Mouse (Mus musculus): Measurements from ENCODE around the gene Htatip2.
A peak's percentile ranks its signal among the peaks of the same experiment; 100 is the strongest.

Htatip2 gene

DNA sequence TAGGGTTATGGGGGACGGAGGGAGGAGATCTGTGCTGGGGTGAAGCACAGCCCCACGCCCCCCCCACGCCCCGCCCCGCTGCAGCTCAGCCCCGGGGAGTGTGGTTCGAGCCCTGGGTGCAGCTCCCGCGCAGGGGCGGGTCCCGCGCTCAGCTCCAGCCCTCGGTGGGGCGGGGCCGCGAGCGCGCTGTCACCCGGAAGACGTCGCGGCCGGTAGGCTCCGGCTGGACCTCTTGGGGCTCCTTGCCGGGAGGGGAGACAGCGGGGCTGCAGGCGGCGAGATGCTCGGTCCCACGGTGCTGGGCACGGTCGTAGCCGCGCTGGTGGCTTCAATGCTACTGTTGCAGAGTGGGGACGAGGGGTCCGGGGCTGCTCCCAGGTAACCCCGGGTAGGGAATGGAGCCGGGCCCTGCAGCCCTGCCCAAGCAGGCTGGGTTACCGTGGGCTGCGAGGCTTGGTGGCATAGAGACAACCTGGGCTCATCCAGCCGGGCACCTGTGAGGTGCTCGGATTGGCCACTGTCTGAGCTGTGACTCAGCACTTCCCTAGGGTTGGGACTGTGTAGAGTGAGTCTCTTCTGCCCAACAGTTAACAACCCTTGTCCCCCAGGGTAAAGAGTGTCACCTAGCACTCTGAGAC is at the start of gene Htatip2:
Gene Htatip2, plus strand, starts transcription at position 182 of the 638 bp plus-strand sequence.
- DNase-seq, result peak; percentile 97

DNA sequence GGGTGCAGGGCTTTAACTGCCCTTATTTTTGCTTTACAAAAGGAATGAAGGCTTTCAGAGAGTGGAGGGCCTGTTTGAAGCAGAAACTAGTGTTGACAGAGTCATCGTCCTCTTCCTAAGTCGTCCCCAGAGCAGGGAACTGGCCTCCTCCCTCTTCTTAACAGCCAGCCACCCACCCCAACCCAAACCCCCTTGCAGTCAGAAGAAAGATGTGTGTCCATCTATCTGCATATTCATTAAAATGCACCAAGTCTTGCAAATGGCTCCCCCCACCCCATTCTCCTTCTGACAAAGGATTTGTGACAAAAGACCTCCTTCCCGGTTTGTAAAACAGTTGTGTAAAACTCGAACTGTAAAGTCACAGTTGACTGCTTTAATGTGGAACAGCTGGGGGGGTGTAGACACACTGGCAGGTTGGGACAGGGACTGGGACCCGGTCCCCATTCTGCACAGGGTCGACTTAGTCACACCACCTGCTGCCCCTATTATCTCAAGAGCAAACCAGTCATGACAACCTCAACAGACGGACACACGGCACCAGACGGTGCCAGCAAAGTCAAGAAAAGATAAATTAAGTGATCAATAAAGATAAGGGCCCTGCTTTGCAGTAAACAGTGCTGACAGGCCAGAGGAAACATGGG is 49.4 kb upstream of the Htatip2 start:
- DNase-seq, result no peak

DNA sequence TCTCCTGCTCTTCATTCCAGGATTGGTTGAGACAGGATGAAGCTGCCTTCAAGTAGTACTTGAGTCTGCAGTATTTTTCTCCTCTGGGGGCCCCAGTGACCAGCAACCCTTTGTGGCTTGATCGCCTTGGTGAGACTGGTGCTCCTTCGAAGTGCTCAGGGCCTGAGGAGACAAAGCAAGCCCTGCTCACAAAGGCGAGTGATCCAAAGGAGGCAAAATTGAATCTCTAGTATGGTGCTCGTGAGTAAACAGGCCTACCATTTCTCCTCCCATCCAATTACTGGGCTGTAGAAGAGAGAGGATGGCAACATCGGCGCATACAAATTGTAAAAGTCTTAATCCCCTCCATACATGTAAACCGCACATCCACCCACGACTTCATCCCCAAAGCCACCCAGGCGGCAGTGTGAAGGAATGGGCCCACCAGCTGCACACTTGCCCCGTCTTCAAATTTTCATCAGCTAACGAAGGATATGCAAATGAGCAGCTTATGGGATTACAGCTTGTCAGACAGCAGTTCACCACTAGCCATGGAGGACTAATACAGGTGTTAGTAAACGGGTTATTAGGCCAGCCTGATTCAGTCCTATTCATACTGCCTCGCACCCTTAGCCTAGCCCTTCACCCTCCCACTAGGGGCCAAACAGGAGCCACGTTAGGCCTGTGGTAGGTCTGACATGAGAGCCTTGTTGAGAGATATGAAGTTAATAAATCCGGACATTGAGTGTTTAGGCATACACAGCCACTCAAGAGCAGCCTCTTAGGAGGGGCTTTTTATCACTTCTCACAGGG is 40.8 kb upstream of the Htatip2 start:
- DNase-seq, result no peak

DNA sequence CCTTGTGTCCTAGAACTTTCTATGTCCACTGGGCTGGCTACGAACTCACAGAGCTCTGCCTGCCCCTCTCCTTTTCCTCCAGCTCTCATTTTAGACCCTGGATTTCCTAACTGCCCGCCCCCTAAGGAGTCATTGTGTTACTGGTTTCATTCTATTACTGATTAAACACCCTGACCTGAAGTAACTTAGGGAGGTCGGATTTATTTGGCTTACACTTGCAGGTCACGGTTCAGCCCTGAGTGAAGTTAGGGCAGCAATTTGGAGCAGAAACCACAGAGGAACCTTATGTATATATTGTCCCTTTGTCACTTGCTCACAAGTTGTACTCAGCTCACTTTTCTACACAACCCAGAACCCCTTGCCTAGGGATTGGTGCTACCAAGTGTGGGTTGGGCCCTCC is 24.6 kb upstream of the Htatip2 start:
- DNase-seq, result peak; percentile 33

DNA sequence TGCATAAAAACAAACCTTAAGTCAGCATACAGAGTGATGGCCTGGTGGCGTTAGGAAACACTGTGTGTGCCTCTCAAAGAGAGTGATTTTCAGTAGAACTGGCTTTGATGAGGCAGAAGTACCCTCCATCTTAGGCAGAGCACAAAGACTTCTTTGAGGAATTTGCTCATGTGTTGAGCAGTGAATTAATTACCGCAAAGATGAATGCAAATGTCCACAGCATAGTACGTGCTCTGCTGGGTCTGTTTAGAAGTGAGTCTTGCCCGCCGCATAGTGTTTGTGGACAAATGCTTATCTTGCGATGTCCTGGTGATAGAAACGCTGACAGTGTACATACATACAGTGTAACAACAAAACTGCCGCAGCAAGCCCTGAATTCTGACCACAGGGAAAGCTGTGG is 19.5 kb upstream of the Htatip2 start:
- DNase-seq, result no peak

DNA sequence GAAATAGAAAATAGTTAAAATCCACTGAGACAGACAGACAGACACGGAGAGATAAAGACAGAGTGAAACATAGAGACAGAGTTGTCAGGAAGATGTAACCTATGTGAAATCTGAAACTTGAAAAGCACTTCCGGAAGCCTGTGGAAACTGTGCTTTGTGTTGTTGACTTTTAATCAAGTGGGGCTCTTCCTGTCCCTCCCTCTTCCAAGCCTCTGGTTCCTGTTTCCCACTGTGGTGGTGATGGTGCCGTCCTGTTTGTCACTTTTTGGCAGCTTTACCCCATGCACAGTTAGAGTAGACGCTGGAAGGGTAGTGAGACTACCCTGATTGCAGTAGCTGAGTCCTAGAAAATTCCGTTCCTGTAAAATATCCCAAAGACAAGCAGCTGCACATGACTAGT is 17.4 kb upstream of the Htatip2 start:
- DNase-seq, result no peak

DNA sequence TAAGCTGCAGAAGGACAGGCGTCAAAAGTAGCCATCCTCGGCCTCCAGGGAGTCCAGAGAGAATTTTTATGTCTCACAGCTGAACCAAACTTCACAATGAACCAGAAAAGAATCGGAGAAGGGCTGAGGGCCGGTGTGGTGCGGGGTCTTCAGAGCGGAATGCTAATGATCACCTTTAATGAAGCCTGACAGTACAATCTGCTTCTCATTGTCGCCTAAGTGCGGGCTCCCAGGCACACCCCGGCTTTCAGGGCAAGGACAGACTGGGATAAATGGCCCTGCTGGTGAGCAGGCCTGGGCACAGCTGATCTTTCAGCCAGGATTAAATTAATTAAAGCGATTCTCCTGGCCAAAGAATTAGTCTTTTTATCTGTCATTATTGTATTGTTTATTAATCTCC is 17.0 kb upstream of the Htatip2 start:
- no peak for DNase-seq

DNA sequence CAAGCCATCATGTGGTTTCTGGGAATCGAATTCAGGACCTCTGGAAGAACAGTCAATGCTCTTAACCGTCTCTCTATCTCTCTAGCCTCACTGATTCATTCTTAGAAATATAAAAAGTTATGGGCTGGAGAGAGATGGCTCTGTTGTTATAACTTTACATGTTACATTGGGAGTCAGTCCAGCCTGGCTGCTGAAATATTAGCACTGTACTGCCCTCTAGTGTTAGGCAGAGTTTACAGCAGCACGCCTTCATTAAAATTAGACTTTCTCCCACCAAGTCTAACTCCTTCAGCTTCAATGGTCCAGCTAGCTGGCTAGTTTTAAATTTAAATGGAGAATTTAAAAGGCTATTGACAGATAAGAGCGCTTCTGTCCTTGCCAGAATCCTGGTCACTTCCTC is 7.8 kb upstream of the Htatip2 start:
- no peak for DNase-seq

DNA sequence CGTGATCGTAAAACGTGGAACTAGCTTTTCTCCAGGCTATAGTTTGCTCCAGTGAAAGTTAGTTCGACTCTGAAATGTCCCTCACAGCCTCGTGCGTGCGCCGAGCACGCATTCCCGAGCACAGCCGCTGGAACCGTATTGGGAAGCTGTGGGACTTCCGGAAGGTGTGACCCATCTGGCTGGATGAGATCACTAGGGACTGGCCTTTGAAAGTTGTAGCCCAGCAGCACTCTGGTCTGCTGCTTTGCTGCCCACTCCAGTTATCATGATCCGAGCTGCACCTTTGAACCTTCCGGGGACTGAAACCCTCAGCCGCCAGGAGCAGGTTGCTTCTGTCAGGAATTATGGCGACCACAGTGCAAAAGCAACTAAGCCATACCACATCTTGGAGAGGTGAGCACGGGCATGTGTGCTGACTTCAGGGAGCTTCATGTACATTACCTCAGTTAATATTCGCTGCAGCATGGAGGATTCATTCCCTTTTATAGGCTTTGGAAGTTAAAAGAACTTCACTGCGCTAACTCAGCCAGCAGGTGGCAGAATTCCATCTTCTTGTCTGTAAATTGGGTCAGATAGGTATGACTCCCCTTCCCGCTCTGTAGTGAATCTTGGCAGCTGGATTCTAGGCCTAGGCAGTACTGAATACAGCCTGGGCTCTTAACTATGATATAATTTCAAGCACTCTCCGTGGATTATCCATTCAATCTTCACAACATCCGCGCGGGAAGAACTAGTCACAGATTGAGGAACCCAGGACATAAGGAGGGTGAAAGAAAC is 6.0 kb upstream of the Htatip2 start:
- DNase-seq, result peak; percentile 81

DNA sequence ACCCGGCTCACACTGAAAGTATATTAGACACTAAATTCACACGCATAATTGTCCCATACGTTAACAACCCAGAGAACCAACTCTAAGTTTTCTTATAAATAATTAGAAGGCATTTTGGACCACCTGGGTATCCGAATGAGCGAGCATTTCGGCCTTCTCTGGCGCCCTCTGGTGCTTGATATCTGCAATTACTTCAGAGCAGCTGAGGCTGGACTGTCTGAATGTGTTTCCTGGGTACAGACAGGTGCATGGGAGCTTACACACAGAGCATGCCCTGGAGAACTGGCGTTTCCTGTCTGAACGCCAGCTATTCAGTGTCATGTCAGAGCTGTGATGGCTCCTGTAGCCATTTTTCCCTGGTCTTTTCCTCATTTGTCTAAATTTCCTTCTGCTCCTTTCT is 4.1 kb upstream of the Htatip2 start:
- DNase-seq, result peak; percentile 88

DNA sequence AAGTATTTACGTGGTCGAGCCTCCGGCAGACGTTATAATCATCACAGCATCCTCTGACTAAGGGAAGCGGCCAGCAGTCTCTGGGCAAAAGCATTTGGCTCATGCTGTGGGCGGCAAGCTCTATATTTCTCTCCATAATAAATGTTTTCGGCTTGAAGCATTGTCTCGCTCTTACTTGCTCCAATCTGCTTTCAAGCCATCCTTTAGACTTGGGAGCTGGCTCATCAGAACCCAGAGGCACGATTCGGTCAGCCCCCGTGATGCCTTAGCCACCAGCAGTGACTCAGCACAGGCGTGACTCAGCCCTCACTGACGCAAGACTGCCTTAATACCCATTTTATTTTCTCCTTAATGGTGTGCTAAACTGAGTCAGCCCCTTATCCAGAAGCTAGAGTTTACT is 3.7 kb downstream of the Htatip2 start:
- no peak for DNase-seq

DNA sequence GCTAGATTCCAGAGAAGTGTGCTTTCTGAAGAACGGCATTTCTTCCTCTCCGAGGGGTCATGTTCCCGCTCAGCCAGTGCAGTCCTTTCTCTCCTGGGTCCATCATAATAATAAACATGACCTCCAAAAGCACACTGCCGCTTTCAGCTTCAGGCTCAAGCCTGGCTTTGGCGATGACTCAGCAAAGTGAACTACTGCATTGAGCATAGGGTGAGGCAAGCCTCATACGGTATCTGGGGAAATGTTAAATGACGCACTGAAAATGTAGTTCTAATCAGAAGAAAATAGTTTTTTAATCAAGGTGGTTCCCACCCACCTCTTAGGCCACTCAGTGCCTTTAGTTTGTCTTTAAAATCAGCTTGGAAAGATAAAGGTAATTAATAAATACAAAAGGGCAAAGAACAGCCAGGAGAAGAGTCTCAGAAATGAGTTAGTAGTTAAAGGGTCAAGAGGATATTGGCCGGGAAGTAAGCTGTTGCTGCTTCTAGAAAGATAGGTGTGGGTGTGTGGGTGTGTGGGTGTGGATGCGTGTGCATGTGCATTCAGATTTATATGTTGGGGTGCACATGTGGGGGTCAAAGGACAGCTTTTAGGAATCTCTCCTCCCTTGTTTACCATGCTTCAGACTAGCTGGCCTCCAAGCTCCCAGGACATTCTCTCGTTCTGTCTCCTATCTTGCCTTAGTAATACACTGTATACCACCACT is 5.2 kb downstream of the Htatip2 start:
- peak; percentile 82 for DNase-seq

DNA sequence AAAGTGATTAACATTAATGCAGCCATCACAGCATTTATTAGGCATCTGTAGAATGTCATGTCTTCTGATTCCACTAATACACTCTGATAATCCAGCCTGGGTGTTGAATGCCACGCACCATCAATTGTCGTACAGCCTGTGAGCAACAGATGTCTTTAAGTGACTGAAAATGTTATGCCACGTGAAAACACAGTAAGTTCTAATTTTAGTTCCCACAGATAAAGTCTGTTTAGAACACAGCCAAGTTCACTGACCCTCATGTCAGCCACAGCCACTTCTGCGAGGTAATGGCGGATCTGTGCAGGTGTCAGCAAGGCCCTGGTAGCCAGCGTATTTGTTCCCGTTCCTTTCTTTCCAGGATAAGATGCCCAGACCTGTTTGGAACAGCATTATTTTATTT is 7.3 kb downstream of the Htatip2 start:
- DNase-seq, result peak; percentile 85

DNA sequence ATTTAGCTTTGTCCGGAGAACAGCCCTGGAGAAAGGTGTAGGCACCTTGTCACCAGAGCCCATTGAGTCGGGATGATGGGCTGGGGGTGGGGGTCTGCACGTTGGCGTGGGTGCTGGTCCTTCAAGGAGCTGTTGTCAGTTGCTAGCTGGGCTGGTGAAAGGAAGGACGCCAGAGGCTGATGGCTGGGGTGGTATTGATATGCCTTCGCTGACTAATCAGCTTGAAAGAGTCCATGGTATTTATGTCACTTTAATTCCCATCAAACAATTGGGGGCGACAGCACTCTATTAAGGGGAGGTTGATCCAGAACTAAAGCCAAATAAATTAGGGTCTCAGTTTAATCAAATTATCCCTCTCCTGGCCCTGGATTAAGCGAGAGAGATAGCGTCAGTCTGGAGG is 9.6 kb downstream of the Htatip2 start:
- DNase-seq, result no peak

DNA sequence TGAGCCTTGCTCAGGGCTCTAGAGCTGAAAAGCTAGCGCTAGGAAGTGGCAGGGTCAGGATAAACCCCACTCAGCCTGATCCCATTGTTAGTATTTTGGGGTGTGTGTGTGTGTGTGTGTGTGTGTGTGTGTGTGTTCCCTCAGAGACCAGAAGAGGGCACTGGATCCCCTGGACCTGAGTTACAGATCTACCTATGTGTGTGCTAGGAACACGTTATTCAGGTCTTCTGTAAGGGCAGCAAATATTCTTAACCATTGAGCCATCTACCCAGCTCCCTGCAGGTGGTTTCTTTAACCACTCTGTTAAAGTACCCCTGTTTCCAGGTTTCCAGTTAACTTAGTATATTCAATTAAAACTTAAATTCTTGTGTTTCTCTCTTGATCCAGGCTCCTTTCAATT is 15.5 kb downstream of the Htatip2 start:
- no peak for DNase-seq

DNA sequence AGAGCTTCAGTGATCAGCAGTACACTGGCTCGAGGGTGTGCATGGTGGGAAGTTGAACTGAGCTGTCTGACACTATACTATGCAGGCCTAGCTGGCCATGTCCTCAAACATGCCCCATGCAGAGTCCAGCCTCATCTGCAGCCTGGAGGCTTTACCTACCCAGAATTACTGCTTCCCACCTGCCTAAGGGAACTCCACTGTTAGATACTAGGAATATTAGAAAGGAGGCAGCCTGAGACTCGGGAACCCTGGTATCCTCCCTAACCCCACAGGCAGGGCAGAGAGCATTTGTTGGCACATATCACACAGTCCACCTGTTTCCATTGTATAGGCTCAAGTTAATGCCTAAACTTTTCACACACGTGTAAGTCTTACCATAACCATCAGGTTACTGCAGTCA is 18.7 kb downstream of the Htatip2 start:
- DNase-seq, result peak; percentile 79

DNA sequence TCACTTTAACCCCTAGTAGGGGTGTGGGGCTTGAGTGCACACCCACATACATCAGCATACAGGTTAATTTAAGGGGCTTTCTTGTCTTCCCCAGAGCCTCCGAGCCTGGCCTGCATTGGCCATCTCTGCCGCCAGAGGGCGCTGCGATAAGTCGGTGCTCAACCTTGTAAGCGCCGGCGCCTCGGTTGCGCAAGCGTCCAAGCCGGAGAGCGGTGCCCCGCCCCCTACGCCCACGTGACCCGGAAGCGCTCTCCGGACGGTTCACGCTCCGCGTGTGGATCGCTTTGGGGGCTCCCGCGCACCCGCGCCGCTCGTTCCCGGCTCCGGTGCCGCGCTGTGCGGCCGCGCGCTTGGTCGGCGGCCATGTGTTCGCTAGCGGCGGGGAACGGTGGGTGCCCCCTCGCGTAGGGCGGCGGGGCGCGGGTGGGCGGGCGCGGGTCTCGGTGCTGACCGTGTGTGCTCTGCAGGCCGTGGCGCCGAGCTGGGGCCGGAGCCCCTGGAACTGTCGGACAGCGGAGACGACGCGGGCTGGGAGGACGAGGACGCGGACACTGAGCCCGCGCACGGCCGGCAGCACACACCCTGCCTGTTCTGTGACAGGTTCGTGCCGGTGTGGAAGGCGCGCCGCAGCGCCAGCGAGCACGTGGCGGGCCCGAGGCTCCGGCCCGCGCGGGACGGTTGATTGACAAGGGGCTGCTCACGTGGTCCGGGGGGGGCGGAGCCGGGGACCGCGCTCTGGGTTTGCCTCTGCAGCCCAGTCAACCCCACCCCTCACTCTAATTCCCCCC is 19.4 kb downstream of the Htatip2 start, which contains the start of gene Prmt3:
Gene Prmt3, plus strand, starts transcription at position 233 of the 788 bp plus-strand sequence.
- peak; percentile 99 for DNase-seq

DNA sequence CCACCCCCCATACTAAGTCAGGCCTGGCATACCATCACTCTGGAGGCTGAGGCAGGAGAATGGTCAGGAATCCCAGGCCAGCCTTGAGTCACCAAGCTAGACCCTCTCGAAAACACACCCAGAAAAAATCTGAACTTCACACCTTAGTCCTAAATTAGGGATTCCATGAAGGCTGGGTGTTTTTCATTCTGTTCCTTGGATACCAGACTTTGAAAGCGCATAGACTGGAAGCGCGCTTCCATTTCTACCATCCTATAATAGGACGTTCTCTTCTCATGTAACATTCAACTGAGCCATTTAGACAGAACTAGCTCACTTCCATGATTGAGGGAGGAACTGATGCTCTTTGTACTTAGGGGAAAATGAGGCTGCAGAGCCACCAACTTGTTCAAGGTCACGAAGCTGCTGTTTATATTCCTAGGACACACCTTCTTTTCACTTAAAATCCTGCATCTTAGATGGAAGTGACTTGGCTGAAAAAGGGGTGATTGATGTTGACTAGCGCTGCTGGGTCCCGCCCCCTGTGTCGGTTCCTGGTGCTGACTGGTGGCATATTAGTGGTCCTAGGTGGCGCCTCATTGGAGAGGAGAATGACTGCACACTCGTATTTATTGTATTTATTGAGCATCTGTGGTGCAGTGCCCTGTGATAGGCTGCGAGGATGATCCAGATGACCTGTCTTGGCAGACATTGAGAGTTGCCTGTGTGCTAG is 20.1 kb downstream of the Htatip2 start:
- DNase-seq, result no peak

DNA sequence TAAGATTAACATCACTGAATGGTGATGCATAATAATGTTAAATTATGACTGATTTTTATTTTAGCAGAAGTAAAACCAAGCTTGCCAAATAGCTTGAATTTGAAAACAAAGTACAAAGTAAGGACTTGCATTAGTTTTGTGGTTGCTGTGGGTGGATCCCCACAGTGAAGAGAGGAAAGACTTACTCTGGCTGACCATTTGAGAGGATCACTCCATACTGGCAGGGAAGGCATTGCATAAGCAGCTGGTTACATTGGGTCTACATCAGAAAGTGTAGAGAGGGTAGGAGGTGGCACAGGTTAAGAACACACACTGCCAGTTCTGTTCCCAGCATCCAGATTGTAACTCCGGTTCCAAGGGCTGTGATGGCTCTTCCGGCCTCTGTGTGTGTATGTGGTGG is 24.1 kb downstream of the Htatip2 start:
- no peak for DNase-seq

DNA sequence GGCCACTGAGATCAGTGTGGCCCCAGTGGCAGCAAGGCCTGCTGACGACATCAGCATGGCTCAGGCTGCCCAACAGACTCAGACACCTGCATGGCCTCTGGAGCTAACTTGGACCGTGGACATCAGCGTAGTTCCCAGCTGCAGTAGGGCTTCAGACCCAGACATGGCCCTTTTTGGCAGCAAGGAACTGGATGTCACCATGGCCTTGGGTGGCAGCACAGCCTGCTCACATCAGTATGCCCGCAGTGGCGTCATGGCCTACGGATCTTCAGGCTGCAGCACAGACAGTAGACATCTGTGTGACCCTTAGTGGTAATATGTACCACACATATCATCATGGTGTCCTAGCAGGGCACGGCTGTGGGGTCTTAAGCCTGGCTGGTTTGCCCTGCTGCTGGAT is 26.2 kb downstream of the Htatip2 start:
- DNase-seq, result peak; percentile 88

All from heart, adult 11 months (tissue).